Mouse (Mus musculus) gastrocnemius, postnatal 14 days (tissue): ENCODE results near the gene Ttc34. TPM values are rescaled to one million over a fixed set of nuclear protein-coding genes. Genes with fewer than 3 reads are reported as not detected.

Experiments used
- DNase-seq: peaks from one replicate; pipeline ENCODE4 v3.0.0; 2021; ENCODE audit warnings: mixed read lengths
- intact Hi-C: fragments of 180-260 bp; cut with DNase I; formaldehyde crosslinking; loops from one replicate; pipeline ENCODE4 v1.15.1; 2025; ENCODE audit warnings: low total_unique reads
- total RNA-seq, 2 experiments: library from RNA; stranded (reverse); gene quantifications; 2 replicates each; pipeline ENCODE4 v1.2.3; 2021

Ttc34 gene
- total RNA-seq, 2 experiments from 2014 or later = not detected

GRCm38 (mm10) chr4:154885416-154885815 lies 48.2 kb downstream of the Ttc34 start:
- intact Hi-C loops = no loop called here
- no peak for DNase-seq

- intact Hi-C loops = no loop called here
These were observed 49.8 kb downstream of the Ttc34 start for GRCm38 (mm10) chr4:154886876-154887592.

GRCm38 (mm10) chr4:154887593-154888250 lies 50.5 kb downstream of the Ttc34 start:
- DNase-seq = no peak
- intact Hi-C loops = no loop called here

More at GRCm38 (mm10) chr4:154886876-154887592, 49.8 kb downstream of the Ttc34 start:
- DNase-seq = peak; percentile 32

GRCm38 (mm10) chr4:154890887-154891286 lies 53.6 kb downstream of the Ttc34 start:
- no peak for DNase-seq
- intact Hi-C loops = no loop called here

GRCm38 (mm10) chr4:154895549-154895948 lies 58.3 kb downstream of the Ttc34 start:
- intact Hi-C loops = no loop called here
- DNase-seq = no peak

GRCm38 (mm10) chr4:154897676-154898465 lies 60.6 kb downstream of the Ttc34 start:
- peak; percentile 71 for DNase-seq
- intact Hi-C loops = no loop called here

- peak; percentile 81 for DNase-seq
- intact Hi-C loops = no loop called here
These were observed 61.5 kb downstream of the Ttc34 start, which contains the start of gene Fam213b for GRCm38 (mm10) chr4:154898506-154899446. Gene Fam213b (minus strand): TSS chr4:154899135.

- DNase-seq = no peak
- intact Hi-C loops = no loop called here
These were observed 65.1 kb downstream of the Ttc34 start for GRCm38 (mm10) chr4:154902371-154902770.

- DNase-seq = peak; percentile 34
- intact Hi-C loops = no loop called here
These were observed 67.2 kb downstream of the Ttc34 start for GRCm38 (mm10) chr4:154904185-154905071.

GRCm38 (mm10) chr4:154907833-154908232 lies 70.6 kb downstream of the Ttc34 start:
- intact Hi-C loops = no loop called here
- peak; percentile 66 for DNase-seq

- no peak for DNase-seq
- intact Hi-C loops = no loop called here
These were observed 71.2 kb downstream of the Ttc34 start for GRCm38 (mm10) chr4:154908490-154908889.

- intact Hi-C loops = loop anchor here (5.0 kb wide), 1 partner anchor 34 kb away; no protein-coding TSS in a partner anchor
- no peak for DNase-seq
These were observed 73.6 kb downstream of the Ttc34 start for GRCm38 (mm10) chr4:154910606-154911522.

GRCm38 (mm10) chr4:154911644-154912043 lies 74.4 kb downstream of the Ttc34 start:
- intact Hi-C loops = loop anchor here (5.0 kb wide), 1 partner anchor 34 kb away; no protein-coding TSS in a partner anchor
- DNase-seq = no peak

- DNase-seq = no peak
These were observed 76.6 kb downstream of the Ttc34 start for GRCm38 (mm10) chr4:154913845-154914244.

GRCm38 (mm10) chr4:154914252-154914651 lies 77.0 kb downstream of the Ttc34 start:
- no peak for DNase-seq
- intact Hi-C loops = loop anchor here (5.0 kb wide), 1 partner anchor 37 kb away; no protein-coding TSS in a partner anchor

More at GRCm38 (mm10) chr4:154913845-154914244, 76.6 kb downstream of the Ttc34 start:
- intact Hi-C loops = loop anchor here (5.0 kb wide), 1 partner anchor 37 kb away; no protein-coding TSS in a partner anchor

- DNase-seq = no peak
- intact Hi-C loops = loop anchor here (5.0 kb wide), 1 partner anchor 37 kb away; no protein-coding TSS in a partner anchor
These were observed 77.4 kb downstream of the Ttc34 start for GRCm38 (mm10) chr4:154914707-154915106.

GRCm38 (mm10) chr4:154915286-154915685 lies 78.0 kb downstream of the Ttc34 start:
- intact Hi-C loops = no loop called here
- no peak for DNase-seq
